Comparison of ENCODE assay signal across 9 mouse cellular contexts in genomic region chr12:35995799-35996198, GRCm38 (mm10). TPM values are rescaled to one million over a fixed set of nuclear protein-coding genes. Genes with fewer than 3 reads are reported as not detected.
DNase-seq lines count a peak whose midpoint lies in the region; ATAC-seq and TF ChIP-seq lines count a peak whose summit lies in the region.
"Had no signal": no experiment of that assay in that cellular context is flagged by ENCODE, and none has a peak within 500 bp of the region (broad histone marks: within the 10 kb centered on the region; RNA-seq: fewer than 3 reads in every experiment).

No protein-coding gene starts in this region.

- no peak for ATAC-seq in kidney, embryonic 15.5 days (replicated peaks; ENCODE audit: low FRiP score)

- H3K4me1 ChIP-seq in kidney, adult 2 months (ENCODE audit: control insufficient read depth, insufficient read depth, low read length): no peaks in the 10 kb centered on the region; the same call in 1 of the 2 replicates
- peaks cover 20% of the 10 kb centered on the region for H3K4me1 ChIP-seq in kidney, embryonic 15.5 days

- no peak overlapping the region for H3K27ac ChIP-seq in kidney, adult 2 months (ENCODE audit: insufficient read depth, low read depth, low read length)
- H3K27ac ChIP-seq in kidney, embryonic 15.5 days: no peak overlapping the region
- H3K27ac ChIP-seq: stomach, embryonic 15.5 days had no signal

- H3K36me3 ChIP-seq in kidney, adult 2 months (ENCODE audit: control insufficient read depth, insufficient read depth, low read length): no peaks in the 10 kb centered on the region
- H3K36me3 ChIP-seq in kidney, embryonic 15.5 days: no peaks in the 10 kb centered on the region
- H3K36me3 ChIP-seq: stomach, embryonic 15.5 days had no signal

- WGBS in kidney, adult 2 months: 27% methylated on average over 5 of the region's 5 CpGs
- WGBS in kidney, embryonic 15.5 days: 42% methylated on average over 5 of the region's 5 CpGs

- H3K9me3 ChIP-seq in kidney, embryonic 15.5 days (replicated peaks): no peaks in the 10 kb centered on the region
- H3K9me3 ChIP-seq: stomach, embryonic 15.5 days had no signal

- H3K9ac ChIP-seq in kidney, embryonic 15.5 days: no peak overlapping the region
- H3K9ac ChIP-seq: stomach, embryonic 15.5 days had no signal

- TF ChIP-seq CTCF in kidney, adult 2 months (conservative IDR thresholded peaks at IDR 0.05; ENCODE audit: insufficient read depth, insufficient read length, low read depth, low read length): peak; percentile 33; the same call in 1 of the 2 replicates

- no peak overlapping the region for H3K4me3 ChIP-seq in kidney, adult 2 months (ENCODE audit: insufficient read depth, low read depth, low read length)
- no peak overlapping the region for H3K4me3 ChIP-seq in kidney, embryonic 15.5 days (replicated peaks)
- H3K4me3 ChIP-seq: stomach, embryonic 15.5 days had no signal

- H3K27me3 ChIP-seq in kidney, adult 2 months (replicated peaks; ENCODE audit: control insufficient read depth, insufficient read depth, low read length): no peaks in the 10 kb centered on the region
- no peaks in the 10 kb centered on the region for H3K27me3 ChIP-seq in kidney, embryonic 15.5 days
- H3K27me3 ChIP-seq: stomach, embryonic 15.5 days had no signal

- TF ChIP-seq POLR2A in kidney, adult 2 months (IDR thresholded peaks at IDR 0.05; ENCODE audit: low read depth, low read length): no peak

- no peak overlapping the region for H3K4me2 ChIP-seq in kidney, embryonic 15.5 days
- H3K4me2 ChIP-seq: stomach, embryonic 15.5 days had no signal

- peak; percentile 55 for DNase-seq in kidney, adult 2 months
- DNase-seq in 416B (ENCODE audit: low read depth) (peak; percentile 68), R1 (ENCODE audit: low read depth, low spot score) (peak; percentile 78)
- DNase-seq in embryo, embryonic 10.5 days (ENCODE audit: low spot score): peak; percentile 88
- peak; percentile 65 for DNase-seq in induced T-regulatory cell, adult 2 months (ENCODE audit: low read depth)
- DNase-seq in retina, embryonic 14.5 days (ENCODE audit: low spot score): peak; percentile 81
- no peak for DNase-seq in urinary bladder, postnatal 25 days (ENCODE audit: low spot score)

RNA-seq across cellular contexts. Expression of gene Agr2, which starts 3.1 kb away (rescaled TPM):
- polyA plus RNA-seq in kidney, adult 2 months (2012; rRNA removed): not detected in 2 replicates
- polyA plus RNA-seq in kidney, embryonic 15.5 days (2015; fragmentation: Nextera tagmentation; extraction: Ambion mirVana): 1.4 and 31.8 TPM in 2 replicates

RNA-seq across cellular contexts. Expression of gene Tspan13, which starts 46.5 kb away (rescaled TPM):
- polyA plus RNA-seq in kidney, adult 2 months (2012; rRNA removed): 23.7 and 29.7 TPM in 2 replicates
- 104 and 110 TPM in 2 replicates for polyA plus RNA-seq in kidney, embryonic 15.5 days (2015; fragmentation: Nextera tagmentation; extraction: Ambion mirVana)
